Mouse (Mus musculus): ENCODE data around the gene Olfr1325.
"Not testable (repeated sequence)": the region's sequence is repeated elsewhere in the genome, so short reads cannot be mapped to it uniquely, and the experiment has no call there.

Gene Olfr1325

DNA sequence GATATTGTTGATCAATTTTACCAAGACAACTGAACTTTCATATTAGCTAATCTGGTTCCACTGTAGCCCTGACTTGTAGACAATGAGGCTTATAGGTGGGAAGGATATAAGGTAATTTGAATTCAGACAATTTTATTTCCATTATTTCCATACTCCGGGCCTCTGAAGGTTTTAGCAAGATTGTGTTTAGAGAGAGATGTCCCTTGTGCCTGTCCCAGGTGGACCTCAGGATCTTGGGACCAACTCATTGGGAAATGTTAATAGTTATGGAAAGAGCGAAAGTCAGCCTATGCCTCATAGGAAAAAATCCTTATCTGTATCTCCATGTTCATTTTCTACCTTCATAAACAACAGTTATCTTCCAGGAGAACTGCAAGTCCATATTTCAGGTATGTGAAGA lies at the start of gene Olfr1325:
TSS of gene Olfr1325 (plus strand) at position 301 of the 400 bp plus-strand sequence.
- DNase-seq (ENCODE audit: low spot score): no peak

DNA sequence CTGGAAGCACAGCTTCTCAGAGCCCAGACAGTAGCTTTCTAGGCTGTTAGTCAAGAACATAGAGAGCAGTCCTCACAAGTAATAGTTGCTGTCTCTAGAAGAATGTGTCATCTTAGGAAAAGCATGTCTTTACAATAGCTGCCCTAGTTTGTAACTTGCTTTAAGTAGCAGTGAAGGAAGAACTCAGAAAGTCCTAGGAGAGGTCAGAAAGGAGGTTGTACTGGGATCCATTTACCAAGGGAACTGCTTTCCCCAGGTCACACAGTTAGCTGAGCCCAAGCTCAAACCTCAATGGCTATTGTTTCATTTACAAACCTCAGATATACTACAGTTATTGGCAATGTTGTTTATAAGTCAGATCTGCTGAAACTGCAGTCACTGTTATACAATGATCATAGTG lies 17.7 kb upstream of the Olfr1325 start, which contains the start of gene Olfr1326-ps1:
TSS of gene Olfr1326-ps1 (minus strand) at position 101 of the 400 bp plus-strand sequence.
- DNase-seq (ENCODE audit: low spot score): no peak

DNA sequence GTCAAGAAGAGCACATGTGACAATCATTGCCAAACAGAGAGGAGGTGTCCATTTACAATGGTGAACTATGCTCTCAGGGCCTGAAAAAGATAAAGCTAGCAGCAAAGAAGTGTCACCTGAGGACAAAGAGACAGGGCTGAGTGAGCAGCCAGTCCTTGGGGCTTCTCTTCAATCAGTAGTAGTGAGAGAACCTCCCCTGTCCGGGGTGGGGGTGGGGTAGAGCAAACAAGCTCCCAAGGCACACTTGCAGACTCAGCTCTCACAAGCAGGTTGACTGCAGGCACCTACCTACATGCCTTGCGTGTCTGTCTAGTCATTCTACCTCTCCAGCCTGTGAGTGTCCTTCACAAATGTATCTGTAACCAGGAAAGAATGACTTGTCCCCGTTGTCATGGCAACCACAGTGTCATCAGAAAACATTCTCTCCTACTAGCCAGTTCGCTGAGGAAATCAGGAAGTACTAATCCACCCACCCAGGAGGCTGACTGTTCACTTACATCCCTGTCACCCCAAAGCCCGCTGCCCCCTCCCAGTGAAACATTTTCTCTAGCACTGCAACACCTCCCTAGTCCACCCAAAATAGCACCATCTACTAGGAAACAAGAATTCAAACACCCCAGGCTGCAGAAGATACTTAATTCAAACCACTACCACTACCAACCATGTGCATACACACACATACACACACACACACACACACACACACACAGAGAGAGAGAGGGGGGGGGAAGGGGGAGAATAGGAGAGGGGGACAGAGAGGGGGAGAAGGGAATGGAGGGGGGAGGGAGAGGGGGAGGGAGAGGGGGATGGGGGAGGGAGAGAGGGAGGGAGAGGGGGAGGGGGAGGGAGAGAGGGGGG lies 53.2 kb downstream of the Olfr1325 start, which contains the start of gene Gm5640:
TSS of gene Gm5640 (minus strand) at position 170 of the 858 bp plus-strand sequence.
- not testable (repeated sequence) for DNase-seq (ENCODE audit: low spot score)

DNA sequence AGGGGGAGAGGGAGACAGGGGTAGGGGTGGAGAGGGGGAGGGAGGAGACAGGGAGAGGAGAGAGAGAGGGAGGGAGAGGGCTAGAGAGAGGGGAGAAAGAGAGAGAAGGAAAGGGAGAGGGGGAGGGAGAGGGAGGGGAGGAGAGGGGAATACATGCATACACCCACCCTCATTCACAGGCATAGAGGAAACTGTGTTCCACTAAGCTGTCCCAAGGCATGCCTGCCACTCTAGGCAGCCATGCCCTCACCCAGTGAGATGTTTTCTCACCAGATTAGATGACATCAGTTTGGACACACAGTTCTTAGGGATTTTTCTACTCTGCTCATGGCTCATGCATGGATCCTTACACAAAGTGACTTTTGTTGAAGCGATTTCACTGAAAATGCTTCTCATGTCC lies 53.9 kb downstream of the Olfr1325 start:
- not testable (repeated sequence) for DNase-seq (ENCODE audit: low spot score)

All from c-Kit-positive CD71-positive TER-119-positive erythroid progenitor cells, embryonic 14.5 days (primary cell).